Mouse (Mus musculus) embryonic fibroblast, embryonic 13.5 days (primary cell): ENCODE results near the gene Ranbp3. TPM values are rescaled to one million over a fixed set of nuclear protein-coding genes. Genes with fewer than 3 reads are reported as not detected.
A peak's percentile ranks its signal among the peaks of the same experiment; 100 is the strongest.

Experiments
- H3K27ac ChIP-seq: 2 replicates; pipeline ENCODE4 v1.5.1; 2012; ENCODE audit warnings: low read length, control low read depth, inconsistent platforms; ENCODE audit not compliant: insufficient read depth
- H3K4me1 ChIP-seq: 2 replicates; pipeline ENCODE4 v1.6.1; 2011; ENCODE audit warnings: low read length; ENCODE audit not compliant: control insufficient read depth, insufficient read depth
- H3K4me3 ChIP-seq: 2 replicates; pipeline ENCODE4 v1.5.1; 2011; ENCODE audit warnings: mild to moderate bottlenecking, control low read depth, low read length; ENCODE audit not compliant: insufficient read depth
- CTCF ChIP-seq: IDR thresholded peaks from 2 replicates; pipeline ENCODE4 v1.5.1; 2011; ENCODE audit warnings: mild to moderate bottlenecking, control low read depth, low read length, moderate library complexity, borderline replicate concordance; ENCODE audit not compliant: insufficient read depth
- POLR2A ChIP-seq: IDR thresholded peaks from 2 replicates; pipeline ENCODE4 v1.6.1; 2011; ENCODE audit warnings: low read depth, mild to moderate bottlenecking, control low read depth, low read length, moderate library complexity
- polyA plus RNA-seq: library from polyadenylated mRNA; stranded (reverse); fragments of >200 nt; gene quantifications from 2 replicates; pipeline ENCODE4 v1.2.4, GENCODE M21; 2011; ENCODE audit warnings: low read depth; ENCODE audit not compliant: missing spikeins, insufficient read length

The Ranbp3 gene
- polyA plus RNA-seq, 1 experiment = 45.7 TPM

DNA sequence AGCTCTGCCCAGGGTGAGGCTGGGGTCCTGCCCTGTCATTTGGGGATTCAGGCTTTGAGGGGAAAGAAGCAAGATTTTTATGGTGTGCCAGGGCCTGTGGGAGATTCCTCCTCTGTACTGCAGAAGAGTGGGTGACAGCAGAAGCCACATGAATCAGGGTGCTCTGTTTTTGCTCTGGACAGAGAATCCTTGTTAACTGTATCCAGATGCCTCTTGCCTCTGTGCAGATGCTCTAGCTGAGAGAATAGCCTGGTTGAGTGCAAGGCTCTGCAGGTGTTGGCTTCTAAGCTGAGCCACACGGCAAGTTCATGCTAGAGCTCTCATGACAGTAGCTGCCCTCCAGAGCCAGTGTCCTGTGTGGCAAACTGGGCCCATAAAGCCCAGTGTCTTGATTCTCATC lies 20.3 kb downstream of the Ranbp3 start:
- H3K4me3 ChIP-seq = no peak overlapping the region

DNA sequence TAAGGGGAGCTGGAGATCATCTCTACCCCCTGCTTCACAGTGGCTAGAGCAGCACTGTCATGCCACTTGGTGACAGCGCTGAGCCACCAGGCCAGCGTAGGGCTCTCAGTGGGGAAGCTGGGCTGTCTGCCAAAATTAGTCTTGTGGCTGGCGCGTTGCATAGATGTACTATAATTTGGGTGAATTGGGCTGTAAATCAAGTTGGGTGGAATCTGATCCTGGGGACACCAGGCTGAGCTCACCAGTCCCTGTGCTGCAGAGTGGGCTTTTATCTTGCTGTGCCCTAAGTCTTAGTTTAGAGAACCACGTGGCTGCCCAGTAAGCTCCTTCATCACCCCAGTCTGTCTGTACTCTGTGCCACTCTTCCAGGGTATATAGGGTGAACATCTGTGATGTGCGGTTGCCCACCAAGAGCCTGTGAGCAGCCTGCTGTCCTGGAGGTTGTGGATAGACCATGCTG lies 20.8 kb downstream of the Ranbp3 start:
- H3K4me1 ChIP-seq = peaks cover 12% of the 10 kb centered on the region; the same call in 1 of the 2 replicates
- no peak overlapping the region for H3K27ac ChIP-seq
- no peak overlapping the region for H3K4me3 ChIP-seq
- TF ChIP-seq POLR2A (no peak), CTCF (no peak; the same call in 1 of the 2 replicates)

More for the DNA sequence above, 20.3 kb downstream of the Ranbp3 start:
- Histone ChIP-seq H3K27ac (no peak overlapping the region), H3K4me1 (peaks cover 12% of the 10 kb centered on the region; the same call in 1 of the 2 replicates)
- TF ChIP-seq POLR2A (no peak), CTCF (no peak)

DNA sequence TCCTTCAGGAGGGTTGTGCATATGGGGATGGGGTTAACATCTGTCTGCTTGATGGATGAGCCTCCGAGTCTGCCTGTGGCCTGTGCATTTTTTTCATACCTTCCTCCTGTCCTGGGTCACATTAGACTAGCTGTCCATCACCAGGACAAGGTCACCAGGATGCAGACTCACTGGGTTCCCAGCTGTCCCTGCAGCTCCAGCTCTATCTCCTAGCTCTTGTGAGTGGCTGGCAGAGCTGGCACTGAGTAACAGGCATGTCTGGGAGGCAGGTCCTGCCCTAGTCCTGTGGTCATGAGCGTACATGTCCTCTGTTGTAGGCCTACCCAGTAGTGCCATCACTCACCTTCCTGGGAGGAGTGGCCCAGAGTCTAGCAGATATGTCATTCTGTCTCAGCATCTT lies 27.4 kb downstream of the Ranbp3 start:
- no peaks in the 10 kb centered on the region for H3K4me1 ChIP-seq
- TF ChIP-seq CTCF (no peak), POLR2A (no peak)
- no peak overlapping the region for H3K4me3 ChIP-seq
- H3K27ac ChIP-seq = no peak overlapping the region

- Histone ChIP-seq H3K4me3 (no peak overlapping the region), H3K27ac (no peak overlapping the region), H3K4me1 (no peaks in the 10 kb centered on the region)
- TF ChIP-seq POLR2A (no peak), CTCF (no peak)
Observed at GRCm38 (mm10) chr17:56703038-56703437, 29.9 kb downstream of the Ranbp3 start.

DNA sequence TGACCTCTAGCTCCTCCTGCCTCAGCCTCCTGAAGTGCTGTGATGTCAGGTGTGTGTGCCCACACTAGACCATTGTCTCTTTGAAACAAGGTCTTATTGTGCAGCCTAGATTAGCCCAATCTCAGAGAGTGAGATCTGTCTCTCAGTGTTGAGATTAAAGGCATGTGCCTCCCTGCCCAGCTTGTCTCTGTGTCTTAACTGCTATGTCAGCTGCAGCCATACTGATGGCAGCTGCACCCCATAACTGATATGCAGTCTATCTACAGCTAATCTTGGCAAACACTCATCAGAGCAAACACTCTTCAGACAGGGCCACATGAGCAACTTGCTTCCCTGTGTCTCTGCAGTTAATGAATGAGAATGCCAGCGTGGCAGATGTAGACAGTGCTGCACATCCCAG lies 33.4 kb downstream of the Ranbp3 start:
- TF ChIP-seq CTCF (no peak), POLR2A (no peak)
- H3K27ac ChIP-seq = no peak overlapping the region
- no peaks in the 10 kb centered on the region for H3K4me1 ChIP-seq
- no peak overlapping the region for H3K4me3 ChIP-seq

- TF ChIP-seq CTCF = no peak
- TF ChIP-seq POLR2A = no peak
- H3K4me3 ChIP-seq = no peak overlapping the region
- H3K4me1 ChIP-seq = no peaks in the 10 kb centered on the region
- H3K27ac ChIP-seq = no peak overlapping the region
Observed at GRCm38 (mm10) chr17:56708692-56709091, 35.6 kb downstream of the Ranbp3 start.

GRCm38 (mm10) chr17:56709708-56710107 lies 36.6 kb downstream of the Ranbp3 start:
- Histone ChIP-seq H3K4me1 (no peaks in the 10 kb centered on the region), H3K27ac (no peak overlapping the region), H3K4me3 (no peak overlapping the region)
- TF ChIP-seq CTCF (no peak), POLR2A (no peak)

DNA sequence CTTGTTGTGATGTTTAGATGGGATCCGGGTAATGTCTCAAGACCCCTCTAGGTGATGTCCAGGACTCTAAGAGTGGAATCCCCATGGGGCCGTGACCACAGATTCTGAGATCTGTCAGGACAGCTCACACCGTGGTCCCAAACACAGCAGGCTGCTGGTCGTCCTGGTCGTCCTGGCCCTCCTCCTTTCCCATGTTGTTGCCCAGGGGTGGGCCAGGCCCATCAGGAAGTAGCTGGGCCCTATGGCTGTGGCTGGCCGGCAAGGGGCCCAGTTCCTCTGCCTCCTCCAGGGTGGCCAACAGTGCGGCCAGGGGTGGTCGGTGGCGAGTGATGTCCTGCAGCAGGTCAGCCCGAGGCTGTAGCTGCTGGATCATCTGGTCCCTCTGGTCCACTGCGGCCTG lies 42.3 kb downstream of the Ranbp3 start:
- TF ChIP-seq CTCF (no peak), POLR2A (no peak)
- no peak overlapping the region for H3K27ac ChIP-seq
- no peak overlapping the region for H3K4me3 ChIP-seq
- H3K4me1 ChIP-seq = no peaks in the 10 kb centered on the region; the same call in 1 of the 2 replicates

GRCm38 (mm10) chr17:56715914-56716654 lies 43.0 kb downstream of the Ranbp3 start:
- Histone ChIP-seq H3K4me3 (peak overlapping the region; percentile 58), H3K4me1 (no peaks in the 10 kb centered on the region; the same call in 1 of the 2 replicates), H3K27ac (peak overlapping the region; percentile 4; the same call in 1 of the 2 replicates)
- TF ChIP-seq CTCF = no peak

- no peak for TF ChIP-seq CTCF
- peak; percentile 79 for TF ChIP-seq POLR2A
- Histone ChIP-seq H3K4me3 (peak overlapping the region; percentile 62), H3K4me1 (no peaks in the 10 kb centered on the region; the same call in 1 of the 2 replicates), H3K27ac (peak overlapping the region; percentile 7; the same call in 1 of the 2 replicates)
Observed at GRCm38 (mm10) chr17:56716655-56717362, 43.7 kb downstream of the Ranbp3 start.
